Mouse (Mus musculus) effector memory CD4-positive, alpha-beta T cell, adult 7 months (primary cell): ENCODE data around the gene Rab30. TPM values are rescaled to one million over a fixed set of nuclear protein-coding genes. Genes with fewer than 3 reads are reported as not detected.

ENCODE experiments used
- polyA plus RNA-seq: library from polyadenylated mRNA; unstranded; fragments of 100-300 nt; shearing (Covaris generic); gene quantifications from one replicate; pipeline ENCODE4 v1.2.1, GENCODE M21; 2017

Gene Rab30
- polyA plus RNA-seq, result 0.04 TPM

DNA sequence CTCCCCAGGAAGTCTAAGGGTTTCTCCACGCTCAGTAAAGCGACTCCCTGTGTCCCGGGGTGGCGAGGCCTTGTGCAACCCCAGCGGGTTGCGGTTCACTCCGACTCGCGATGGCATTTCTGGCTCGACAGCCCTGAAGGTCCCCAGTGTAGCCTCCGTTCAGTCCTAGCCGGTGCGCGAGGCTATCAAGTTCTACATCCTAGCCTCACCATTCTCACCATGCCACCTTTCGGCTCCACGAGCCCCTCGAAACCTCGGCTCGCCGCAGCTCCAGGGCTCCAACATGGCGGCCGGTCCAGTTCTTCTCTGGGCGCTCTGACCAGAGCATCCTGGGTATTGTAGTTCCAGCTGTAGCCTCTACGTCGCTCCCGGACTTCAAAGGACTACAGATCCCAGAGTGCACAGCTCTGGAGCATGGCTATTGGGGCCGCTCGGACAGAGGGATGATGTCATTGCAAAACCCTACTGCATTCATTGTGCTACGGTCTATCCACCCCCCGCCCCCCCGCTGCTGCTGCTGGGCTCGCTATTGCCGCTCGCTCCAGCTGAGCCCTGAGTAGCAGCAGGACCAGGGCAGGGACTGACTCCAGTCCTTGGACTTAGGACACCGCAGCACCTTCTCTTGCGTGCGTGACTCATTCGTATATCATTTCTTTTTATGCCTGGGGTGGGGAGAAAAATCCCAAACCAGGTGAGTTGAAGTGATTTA lies at the start of gene Rab30:
Gene Rab30 (plus strand): TSS at position 452 of the 709 bp plus-strand sequence.

DNA sequence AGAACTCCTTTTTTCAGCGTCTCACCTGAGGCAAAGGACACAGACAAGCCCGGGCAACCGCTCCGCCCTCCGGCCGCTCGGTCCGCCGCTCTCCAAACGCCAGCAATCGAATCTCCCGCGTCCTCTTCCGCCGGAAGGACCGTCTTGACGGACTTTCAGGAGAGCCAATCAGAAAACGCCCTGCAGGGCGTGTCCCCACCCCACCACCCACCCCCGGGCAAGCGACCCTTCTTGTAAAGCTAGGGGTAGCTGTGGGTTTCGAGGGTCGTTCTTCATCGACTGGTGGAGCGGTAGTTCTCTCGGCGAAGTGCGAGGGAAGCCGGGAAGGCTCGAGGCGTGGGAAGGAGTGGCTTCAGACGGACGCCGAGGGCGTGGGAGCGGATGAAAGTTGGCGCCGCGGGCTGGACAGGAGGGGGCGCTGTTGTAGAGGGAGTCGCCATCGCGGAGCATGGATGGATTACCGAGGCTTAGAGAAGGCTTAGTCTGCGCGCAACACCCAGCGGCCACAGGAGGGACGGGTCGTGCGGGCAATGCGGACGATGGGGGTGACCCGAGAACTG lies 132.8 kb downstream of the Rab30 start, which contains the start of the genes Ddias and Prcp:
Gene Ddias (minus strand): TSS at position 132 of the 560 bp plus-strand sequence.
Gene Prcp (plus strand): TSS at position 355 of the 560 bp plus-strand sequence.

Other genes with a start within 250 kb of the Rab30 start
- 8.7 TPM for gene Ccdc90b, start 180.5 kb upstream of the Rab30 start, polyA plus RNA-seq
- gene Ankrd42, start 104.5 kb upstream of the Rab30 start, polyA plus RNA-seq, result not detected
- gene Pcf11, start 71.7 kb upstream of the Rab30 start, polyA plus RNA-seq, result 70.9 TPM
- gene Ddias, start 132.6 kb downstream of the Rab30 start, polyA plus RNA-seq, result 3.7 TPM
- 22.8 TPM for gene Prcp, start 132.9 kb downstream of the Rab30 start, polyA plus RNA-seq